In genomic region chr11:109270366-109270765, GRCm38 (mm10) we compare ENCODE assay signal across 17 mouse cellular contexts. TPM values are rescaled to one million over a fixed set of nuclear protein-coding genes. Genes with fewer than 3 reads are reported as not detected.
DNase-seq lines count a peak whose midpoint lies in the region; ATAC-seq and TF ChIP-seq lines count a peak whose summit lies in the region.
"Had no signal": no experiment of that assay in that cellular context is flagged by ENCODE, and none has a peak within 500 bp of the region (broad histone marks: within the 10 kb centered on the region; RNA-seq: fewer than 3 reads in every experiment).

No protein-coding gene starts in this region.

- no peak for TF ChIP-seq EP300 in liver, postnatal 0 days (IDR thresholded peaks at IDR 0.05; ENCODE audit: low read depth)

- no peaks in the 10 kb centered on the region for H3K27me3 ChIP-seq in kidney, embryonic 16.5 days (ENCODE audit: insufficient read depth, low read length)
- H3K27me3 ChIP-seq in hindbrain, postnatal 0 days (ENCODE audit: insufficient read depth, low read length) = no peaks in the 10 kb centered on the region
- H3K27me3 ChIP-seq in megakaryocyte, embryonic 14.5 days (replicated peaks) = no peaks in the 10 kb centered on the region
- no peaks in the 10 kb centered on the region for H3K27me3 ChIP-seq in forebrain, embryonic 11.5 days (ENCODE audit: control insufficient read depth, insufficient read depth, low read length)
- H3K27me3 ChIP-seq in liver, postnatal 0 days (ENCODE audit: insufficient read depth, low read length) = no peaks in the 10 kb centered on the region
- H3K27me3 ChIP-seq: embryonic facial prominence, embryonic 15.5 days; forebrain, embryonic 15.5 days; heart, embryonic 13.5 days; hindbrain, embryonic 15.5 days had no signal

- H3K27ac ChIP-seq in kidney, embryonic 16.5 days (ENCODE audit: low read length) = no peak overlapping the region
- no peak overlapping the region for H3K27ac ChIP-seq in hindbrain, postnatal 0 days
- no peak overlapping the region for H3K27ac ChIP-seq in forebrain, embryonic 11.5 days (ENCODE audit: low read depth, low read length)
- no peak overlapping the region for H3K27ac ChIP-seq in liver, postnatal 0 days (ENCODE audit: low read depth)
- H3K27ac ChIP-seq: embryonic facial prominence, embryonic 15.5 days; heart, embryonic 13.5 days had no signal

- no peaks in the 10 kb centered on the region for H3K9me3 ChIP-seq in kidney, embryonic 16.5 days (ENCODE audit: low read length)
- H3K9me3 ChIP-seq in hindbrain, postnatal 0 days (ENCODE audit: low read length) = no peaks in the 10 kb centered on the region
- peaks cover 4% of the 10 kb centered on the region for H3K9me3 ChIP-seq in megakaryocyte, embryonic 14.5 days
- no peaks in the 10 kb centered on the region for H3K9me3 ChIP-seq in forebrain, embryonic 11.5 days (ENCODE audit: control insufficient read depth, low read length)
- no peaks in the 10 kb centered on the region for H3K9me3 ChIP-seq in liver, postnatal 0 days (ENCODE audit: low read length)
- H3K9me3 ChIP-seq: embryonic facial prominence, embryonic 15.5 days; forebrain, embryonic 15.5 days; heart, embryonic 13.5 days; hindbrain, embryonic 15.5 days had no signal

- no peak overlapping the region for H3K9ac ChIP-seq in kidney, embryonic 16.5 days (replicated peaks; ENCODE audit: low read length)
- H3K9ac ChIP-seq in hindbrain, postnatal 0 days (replicated peaks; ENCODE audit: low read length) = no peak overlapping the region
- H3K9ac ChIP-seq in forebrain, embryonic 11.5 days (ENCODE audit: low read length) = no peak overlapping the region
- no peak overlapping the region for H3K9ac ChIP-seq in liver, postnatal 0 days (replicated peaks)
- H3K9ac ChIP-seq: embryonic facial prominence, embryonic 15.5 days; forebrain, embryonic 15.5 days; heart, embryonic 13.5 days; hindbrain, embryonic 15.5 days had no signal

- no peak for ATAC-seq in kidney, embryonic 16.5 days (ENCODE audit: low FRiP score, low TSS enrichment)
- peak; percentile 67 for ATAC-seq in common myeloid progenitor, adult 5-6 weeks (replicated peaks; ENCODE audit: low read depth, poor library complexity, severe bottlenecking)
- no peak for ATAC-seq in hindbrain, postnatal 0 days
- ATAC-seq in forebrain, embryonic 11.5 days (replicated peaks; ENCODE audit: low FRiP score) = no peak
- no peak for ATAC-seq in liver, postnatal 0 days
- ATAC-seq: forebrain, embryonic 15.5 days had no signal

- no peaks in the 10 kb centered on the region for H3K36me3 ChIP-seq in kidney, embryonic 16.5 days (ENCODE audit: insufficient read depth, low read length)
- H3K36me3 ChIP-seq in hindbrain, postnatal 0 days (ENCODE audit: insufficient read depth, low read length) = no peaks in the 10 kb centered on the region
- H3K36me3 ChIP-seq in megakaryocyte, embryonic 14.5 days (replicated peaks; ENCODE audit: low read length) = peaks cover 5% of the 10 kb centered on the region
- H3K36me3 ChIP-seq in forebrain, embryonic 11.5 days (ENCODE audit: control insufficient read depth, insufficient read depth, low read length) = no peaks in the 10 kb centered on the region
- no peaks in the 10 kb centered on the region for H3K36me3 ChIP-seq in liver, postnatal 0 days (replicated peaks; ENCODE audit: insufficient read depth, low read length)
- H3K36me3 ChIP-seq: embryonic facial prominence, embryonic 15.5 days; forebrain, embryonic 15.5 days; heart, embryonic 13.5 days; hindbrain, embryonic 15.5 days had no signal

- peak; percentile 27; the same call in 1 of the 2 replicates for TF ChIP-seq CTCF in hindbrain, postnatal 0 days (IDR thresholded peaks at IDR 0.05; ENCODE audit: low read depth)
- TF ChIP-seq CTCF in liver, postnatal 0 days (IDR thresholded peaks at IDR 0.05; ENCODE audit: low read depth) = no peak

- H3K4me2 ChIP-seq in kidney, embryonic 16.5 days (replicated peaks; ENCODE audit: low read depth, low read length) = no peak overlapping the region
- H3K4me2 ChIP-seq in hindbrain, postnatal 0 days (ENCODE audit: low read depth, low read length) = no peak overlapping the region
- H3K4me2 ChIP-seq in forebrain, embryonic 11.5 days (ENCODE audit: low read depth, low read length, severe bottlenecking) = no peak overlapping the region
- H3K4me2 ChIP-seq in liver, postnatal 0 days (ENCODE audit: low read depth, low read length) = no peak overlapping the region
- H3K4me2 ChIP-seq: embryonic facial prominence, embryonic 15.5 days; forebrain, embryonic 15.5 days; heart, embryonic 13.5 days; hindbrain, embryonic 15.5 days; midbrain, embryonic 11.5 days had no signal

- WGBS in kidney, embryonic 16.5 days = 37% methylated on average over 8 of the region's 8 CpGs
- WGBS in hindbrain, postnatal 0 days = 72% methylated on average over 8 of the region's 8 CpGs
- WGBS in forebrain, embryonic 11.5 days = 79% methylated on average over 8 of the region's 8 CpGs
- 30% methylated on average over 8 of the region's 8 CpGs for WGBS in liver, postnatal 0 days (ENCODE audit: insufficient replicate concordance)

- peaks cover 13% of the 10 kb centered on the region for H3K4me1 ChIP-seq in kidney, embryonic 16.5 days (ENCODE audit: insufficient read depth, low read length)
- H3K4me1 ChIP-seq in hindbrain, postnatal 0 days (ENCODE audit: insufficient read depth, low read length) = no peaks in the 10 kb centered on the region; the same call in 1 of the 2 replicates
- H3K4me1 ChIP-seq in megakaryocyte, embryonic 14.5 days = peaks cover 67% of the 10 kb centered on the region
- H3K4me1 ChIP-seq in forebrain, embryonic 11.5 days (replicated peaks; ENCODE audit: control insufficient read depth, insufficient read depth, low read length) = no peaks in the 10 kb centered on the region
- H3K4me1 ChIP-seq in liver, postnatal 0 days (ENCODE audit: insufficient read depth) = peaks cover 6% of the 10 kb centered on the region; the same call in 1 of the 2 replicates

- peak; percentile 19 for DNase-seq in kidney, postnatal 10 days
- DNase-seq in hindbrain, postnatal 0 days (ENCODE audit: low spot score) = no peak
- no peak for DNase-seq in thymus, postnatal 10 days (ENCODE audit: low spot score in 2 of 2)
- no peak for DNase-seq in forebrain, embryonic 11.5 days (ENCODE audit: low spot score)
- DNase-seq in liver, postnatal 0 days = no peak
- DNase-seq: adrenal gland, postnatal 10 days; gastrocnemius, postnatal 36 days; lung, adult 2 months; thymus, postnatal 25 days had no signal

- H3K4me3 ChIP-seq in kidney, embryonic 16.5 days (ENCODE audit: low read length) = no peak overlapping the region
- H3K4me3 ChIP-seq in hindbrain, postnatal 0 days (ENCODE audit: low read length) = no peak overlapping the region
- peak overlapping the region; percentile 18 for H3K4me3 ChIP-seq in megakaryocyte, embryonic 14.5 days (replicated peaks)
- H3K4me3 ChIP-seq in forebrain, embryonic 11.5 days (ENCODE audit: low read depth, low read length) = no peak overlapping the region
- H3K4me3 ChIP-seq in liver, postnatal 0 days (ENCODE audit: low read depth, low read length) = no peak overlapping the region
- H3K4me3 ChIP-seq: embryonic facial prominence, embryonic 15.5 days; forebrain, embryonic 15.5 days; heart, embryonic 13.5 days; hindbrain, embryonic 15.5 days had no signal

RNA-seq across cellular contexts. Expression of gene Rgs9, which starts 27.6 kb away (rescaled TPM):
- polyA plus RNA-seq in kidney, embryonic 16.5 days (2015; fragmentation: Nextera tagmentation; extraction: Ambion mirVana) = 1.2 and 1.9 TPM in 2 replicates
- total RNA-seq in common myeloid progenitor, adult 5-6 weeks (2017) = 0.10 and 0.14 TPM in 2 replicates
- total RNA-seq in hindbrain, postnatal 0 days (2014; rRNA removed) = 28.5 and 30.3 TPM in 2 replicates
- 13.4 and 14.3 TPM in 2 replicates for polyA plus RNA-seq in hindbrain, postnatal 0 days (2015; fragmentation: Nextera tagmentation; extraction: Ambion mirVana)
- 1.7 and 3.2 TPM in 2 replicates for polyA plus RNA-seq in megakaryocyte, embryonic 14.5 days (2012; ENCODE audit: insufficient read depth, low replicate concordance)
- 1.4 and 1.6 TPM in 2 replicates for polyA plus RNA-seq in forebrain, embryonic 11.5 days (2014; fragmentation: Nextera tagmentation; extraction: Ambion mirVana)
- polyA plus RNA-seq in liver, postnatal 0 days (2015; fragmentation: Nextera tagmentation; extraction: Ambion mirVana) = 0.11 TPM in 1 of 2 replicates, not detected in the other
- total RNA-seq: gastrocnemius, postnatal 36 days had no signal
